Mouse (Mus musculus) CH12.LX (cell line): ENCODE data around the gene Pex12. TPM values are rescaled to one million over a fixed set of nuclear protein-coding genes. Genes with fewer than 3 reads are reported as not detected.

Experiments
- DNase-seq: peaks from one replicate; pipeline ENCODE4 v3.0.0-alpha.2; 2013; ENCODE audit errors: extremely low read depth
- H3K27ac ChIP-seq: 2 replicates; pipeline ENCODE4 v1.5.1; 2012; ENCODE audit warnings: low read depth, mild to moderate bottlenecking, control low read depth, moderate library complexity; ENCODE audit not compliant: insufficient read depth
- H3K27me3 ChIP-seq: replicated peaks from 2 replicates; pipeline ENCODE3; 2012; ENCODE audit warnings: inconsistent platforms
- H3K36me3 ChIP-seq, 2 experiments: replicated peaks in 1 of 2; 2 replicates each; pipeline versions ENCODE3 to v1.6.1; 2012; ENCODE audit warnings: inconsistent platforms in 1 of 2, low read length in 1 of 2, mild to moderate bottlenecking in 1 of 2, mixed read lengths in 1 of 2, moderate library complexity in 1 of 2; ENCODE audit not compliant: control insufficient read depth in 1 of 2, insufficient read depth in 1 of 2
- H3K4me1 ChIP-seq, 2 experiments: 2 replicates each; pipeline ENCODE4 v1.6.1; 2012; ENCODE audit warnings: inconsistent platforms in 1 of 2, moderate library complexity in 1 of 2; ENCODE audit not compliant: insufficient read depth in 2 of 2, control insufficient read depth in 1 of 2
- H3K4me2 ChIP-seq: 2 replicates; pipeline ENCODE4 v1.6.1; 2012; ENCODE audit warnings: low read depth, mild to moderate bottlenecking, control low read depth; ENCODE audit not compliant: poor library complexity, insufficient read depth, severe bottlenecking
- H3K4me3 ChIP-seq, 3 experiments: fragments of 150-350 bp in 1 of 3; sonication (generic) in 1 of 3; replicated peaks in 1 of 3; 2 replicates each; pipeline versions ENCODE3 to v1.5.1; 2011 to 2012; ENCODE audit warnings: low read depth in 2 of 3, low read length in 2 of 3, mild to moderate bottlenecking in 2 of 3, moderate library complexity in 2 of 3, control low read depth in 1 of 3, improper control_type of control experiment in 1 of 3, inconsistent platforms in 1 of 3, mixed read lengths in 1 of 3; ENCODE audit not compliant: poor library complexity in 1 of 3
- H3K79me2 ChIP-seq: replicated peaks from 2 replicates; pipeline ENCODE4 v1.6.1; 2012; ENCODE audit warnings: mild to moderate bottlenecking, moderate library complexity; ENCODE audit not compliant: control insufficient read depth, poor library complexity, insufficient read depth, severe bottlenecking; ENCODE audit errors: extremely low read depth
- H3K9ac ChIP-seq: 2 replicates; pipeline ENCODE4 v1.6.1; 2012; ENCODE audit warnings: low read depth, mild to moderate bottlenecking, control low read depth, moderate library complexity; ENCODE audit not compliant: insufficient read depth
- H3K9me3 ChIP-seq: replicated peaks from 2 replicates; pipeline ENCODE3; 2012; ENCODE audit warnings: low read length, inconsistent platforms, mixed read lengths
- BHLHE40 ChIP-seq: IDR thresholded peaks from 2 replicates; pipeline ENCODE4 v1.6.1; 2011; ENCODE audit warnings: mild to moderate bottlenecking, low read depth, low read length, improper control_type of control experiment
- CHD1 ChIP-seq: IDR thresholded peaks from 2 replicates; pipeline ENCODE4 v1.6.1; 2012; ENCODE audit warnings: low read depth, low read length, improper control_type of control experiment, inconsistent platforms
- E2F4 ChIP-seq: IDR thresholded peaks from 2 replicates; pipeline ENCODE4 v1.6.1; 2011; ENCODE audit warnings: low read depth, low read length, improper control_type of control experiment; ENCODE audit not compliant: insufficient replicate concordance
- ELF1 ChIP-seq: IDR thresholded peaks from 2 replicates; pipeline ENCODE4 v1.6.1; 2014; ENCODE audit warnings: low read depth, mild to moderate bottlenecking, inconsistent platforms, low read length, improper control_type of control experiment
- EP300 ChIP-seq: IDR thresholded peaks from 2 replicates; pipeline ENCODE4 v1.6.1; 2011; ENCODE audit warnings: low read length, improper control_type of control experiment
- ETS1 ChIP-seq: conservative IDR thresholded peaks from 2 replicates; pipeline ENCODE4 v1.6.1; 2012; ENCODE audit warnings: low read depth, mild to moderate bottlenecking, inconsistent platforms, low read length, improper control_type of control experiment, moderate library complexity
- HCFC1 ChIP-seq: IDR thresholded peaks from 2 replicates; pipeline ENCODE4 v1.6.1; 2012; ENCODE audit warnings: low read depth, mild to moderate bottlenecking, inconsistent platforms, low read length, improper control_type of control experiment
- IRF4 ChIP-seq: IDR thresholded peaks from 2 replicates; pipeline ENCODE4 v1.6.1; 2014; ENCODE audit warnings: low read depth, mild to moderate bottlenecking, inconsistent platforms, low read length, improper control_type of control experiment
- KAT2A ChIP-seq: IDR thresholded peaks from 2 replicates; pipeline ENCODE4 v1.6.1; 2012; ENCODE audit warnings: low read length, improper control_type of control experiment, inconsistent platforms; ENCODE audit not compliant: insufficient replicate concordance
- MAFK ChIP-seq: IDR thresholded peaks from 2 replicates; pipeline ENCODE4 v1.6.1; 2011; ENCODE audit warnings: low read length, improper control_type of control experiment; ENCODE audit not compliant: insufficient replicate concordance
- MXI1 ChIP-seq: IDR thresholded peaks from 2 replicates; pipeline ENCODE4 v1.6.1; 2011; ENCODE audit warnings: mild to moderate bottlenecking, low read depth, low read length, improper control_type of control experiment
- PAX5 ChIP-seq: IDR thresholded peaks from 2 replicates; pipeline ENCODE4 v1.6.1; 2012; ENCODE audit warnings: low read length, inconsistent platforms, mixed read lengths
- POLR2A ChIP-seq: IDR thresholded peaks from 2 replicates; pipeline ENCODE4 v1.6.1; 2011; ENCODE audit warnings: low read depth, mild to moderate bottlenecking, improper control_type of control experiment, low read length
- POLR2AphosphoS2 ChIP-seq: IDR thresholded peaks from 2 replicates; pipeline ENCODE4 v1.6.1; 2011; ENCODE audit warnings: low read depth, low read length, improper control_type of control experiment
- SMC3 ChIP-seq: IDR thresholded peaks from 2 replicates; pipeline ENCODE4 v1.6.1; 2011; ENCODE audit warnings: low read depth, low read length, improper control_type of control experiment
- TCF12 ChIP-seq: IDR thresholded peaks from 2 replicates; pipeline ENCODE4 v1.6.1; 2014; ENCODE audit warnings: low read depth, mild to moderate bottlenecking, inconsistent platforms, low read length, improper control_type of control experiment
- UBTF ChIP-seq: IDR thresholded peaks from 2 replicates; pipeline ENCODE4 v1.6.1; 2012; ENCODE audit warnings: low read depth, mild to moderate bottlenecking, inconsistent platforms, low read length, improper control_type of control experiment, moderate library complexity
- USF2 ChIP-seq: conservative IDR thresholded peaks from 2 replicates; pipeline ENCODE4 v1.6.1; 2011; ENCODE audit warnings: low read depth, low read length, improper control_type of control experiment
- ZC3H11A ChIP-seq: IDR thresholded peaks from 2 replicates; pipeline ENCODE4 v1.6.1; 2012; ENCODE audit warnings: low read depth, mild to moderate bottlenecking, inconsistent platforms, low read length, improper control_type of control experiment
- ZKSCAN1 ChIP-seq: IDR thresholded peaks from 2 replicates; pipeline ENCODE4 v1.6.1; 2012; ENCODE audit warnings: low read depth, inconsistent platforms, low read length, improper control_type of control experiment, borderline replicate concordance
- dilution Hi-C: fragments of 300-500 bp; cut with MboI; formaldehyde crosslinking; loops from 2 replicates; pipeline ENCODE4 v1.14.3; 2020; ENCODE audit warnings: low sequenced_read_pairs; ENCODE audit not compliant: extremely low pct_unique_long_range_greater_than_20kb, extremely low pct_ligation_motif_present
- in situ Hi-C: fragments of 300-500 bp; cut with MboI; formaldehyde crosslinking; loops from 3 replicates; pipeline ENCODE4 v1.14.3; 2019; ENCODE audit warnings: low sequenced_read_pairs, low pct_ligation_motif_present, low pct_unique_long_range_greater_than_20kb, mixed read lengths
- polyA plus RNA-seq: library from polyadenylated mRNA; unstranded; fragments of >175 nt; gene quantifications from 2 replicates; pipeline ENCODE4 v1.2.1, GENCODE M21; 2012; ENCODE audit warnings: low read depth; ENCODE audit not compliant: insufficient read length
- total RNA-seq, 2 experiments: library from RNA; depleted of rRNA; stranded (reverse); fragments of 300-350 nt in 1 of 2; fragments of >200 nt in 1 of 2; gene quantifications; 2 replicates each; pipeline ENCODE4 v1.2.3; 2012 to 2014

Pex12 gene
- total and polyA plus RNA-seq, 3 experiments: 8.2 to 30.7 (median 9.5) TPM

- H3K36me3 ChIP-seq: no peaks in the 10 kb centered on the region
- in situ Hi-C loops (no loop called here), dilution Hi-C loops (no loop called here)
- H3K27me3 ChIP-seq: peaks cover 40% of the 10 kb centered on the region
- no peak for DNase-seq
- no peak overlapping the region for H3K4me3 ChIP-seq
- no peaks in the 10 kb centered on the region for H3K79me2 ChIP-seq
- TF ChIP-seq ETS1 (no peak), POLR2A (no peak), MXI1 (no peak), BHLHE40 (no peak), POLR2AphosphoS2 (no peak), ELF1 (no peak), TCF12 (no peak)
- no peak overlapping the region for H3K27ac ChIP-seq
- H3K4me2 ChIP-seq: no peak overlapping the region
- H3K4me1 ChIP-seq: peaks cover 3 to 8% of the 10 kb centered on the region in 2 experiments
- no peaks in the 10 kb centered on the region for H3K9me3 ChIP-seq
- H3K9ac ChIP-seq: no peak overlapping the region
Observed at GRCm38 (mm10) chr11:83279024-83279423, 23.4 kb downstream of the Pex12 start.

GRCm38 (mm10) chr11:83276251-83276650 lies 26.1 kb downstream of the Pex12 start:
- dilution Hi-C loops (no loop called here), in situ Hi-C loops (no loop called here)
- peaks cover 6 to 13% of the 10 kb centered on the region in 2 experiments for H3K4me1 ChIP-seq
- H3K9ac ChIP-seq: no peak overlapping the region
- H3K27ac ChIP-seq: no peak overlapping the region
- no peaks in the 10 kb centered on the region for H3K36me3 ChIP-seq
- H3K4me2 ChIP-seq: no peak overlapping the region
- peaks cover 37% of the 10 kb centered on the region for H3K27me3 ChIP-seq
- TF ChIP-seq IRF4: no peak
- no peak for TF ChIP-seq CHD1
- TF ChIP-seq E2F4: no peak
- TF ChIP-seq POLR2A: no peak
- no peak for TF ChIP-seq ZKSCAN1
- TF ChIP-seq USF2: no peak
- no peak for TF ChIP-seq HCFC1
- no peak for TF ChIP-seq MAFK
- no peak for TF ChIP-seq SMC3
- no peak for TF ChIP-seq UBTF
- no peak for TF ChIP-seq PAX5
- no peak for TF ChIP-seq ZC3H11A
- TF ChIP-seq KAT2A: no peak
- no peak for TF ChIP-seq ELF1
- no peak for TF ChIP-seq EP300
- no peak overlapping the region for H3K4me3 ChIP-seq
- DNase-seq: no peak
- no peaks in the 10 kb centered on the region for H3K9me3 ChIP-seq
- no peaks in the 10 kb centered on the region for H3K79me2 ChIP-seq
